Mouse (Mus musculus): ENCODE data around the gene Gm11985. TPM values are rescaled to one million over a fixed set of nuclear protein-coding genes. Genes with fewer than 3 reads are reported as not detected.
A peak's percentile ranks its signal among the peaks of the same experiment; 100 is the strongest.

Gm11985 gene
- polyA plus RNA-seq, 1 experiment from 2014 or later, result not detected

DNA sequence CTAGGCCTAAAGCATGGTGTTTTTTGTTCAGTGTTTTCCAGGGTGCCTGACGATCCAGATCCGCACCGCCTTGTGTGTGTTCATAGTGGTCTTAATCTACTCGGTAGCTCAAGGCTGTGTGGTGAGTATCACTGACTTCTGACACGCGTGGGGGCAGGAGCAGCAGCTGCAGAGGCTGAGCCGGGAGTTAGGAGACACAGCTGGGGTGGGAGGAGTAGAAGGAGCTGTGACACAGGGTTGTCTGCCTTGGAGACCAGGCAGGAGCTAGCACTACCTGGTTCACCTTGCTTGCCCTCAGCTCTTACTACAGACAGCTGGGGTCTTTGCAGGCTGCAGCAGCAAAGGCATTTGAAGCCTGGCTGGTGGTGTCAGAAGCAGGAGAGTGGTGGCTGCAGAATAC is 38.9 kb downstream of the Gm11985 start:
- no peaks in the 10 kb centered on the region for H3K36me3 ChIP-seq
- ATAC-seq, result no peak
- no peak overlapping the region for H3K4me2 ChIP-seq
- H3K27me3 ChIP-seq (replicated peaks), result no peaks in the 10 kb centered on the region
- no peak overlapping the region for H3K9ac ChIP-seq
- H3K4me1 ChIP-seq, result no peaks in the 10 kb centered on the region
- no peak overlapping the region for H3K4me3 ChIP-seq
- no peaks in the 10 kb centered on the region for H3K9me3 ChIP-seq (replicated peaks)
- no peak overlapping the region for H3K27ac ChIP-seq
- WGBS (ENCODE audit: insufficient replicate concordance), result 62% methylated on average over 7 of the region's 7 CpGs

DNA sequence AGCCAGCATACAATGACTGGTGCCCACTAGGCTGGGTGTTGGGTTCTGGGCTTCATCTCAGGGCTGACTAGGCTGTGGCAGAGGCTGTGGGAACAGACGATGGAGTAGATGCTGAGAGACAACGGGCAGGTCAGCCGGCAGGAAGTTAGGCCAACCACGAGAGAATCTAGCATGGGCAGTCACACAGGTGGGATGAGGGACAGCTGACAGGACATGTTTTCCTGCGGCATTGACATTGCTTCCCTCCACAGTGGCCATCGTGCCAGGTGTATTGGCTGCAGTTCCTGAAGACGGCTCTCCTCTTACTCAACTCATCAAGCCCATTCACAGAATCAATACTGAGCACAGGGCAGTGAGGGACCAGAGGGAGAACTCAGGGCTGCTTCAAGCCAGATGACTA is 40.4 kb downstream of the Gm11985 start:
- Histone ChIP-seq H3K9me3 (replicated peaks) (no peaks in the 10 kb centered on the region), H3K9ac (no peak overlapping the region), H3K4me2 (no peak overlapping the region), H3K27ac (no peak overlapping the region), H3K4me1 (no peaks in the 10 kb centered on the region), H3K36me3 (no peaks in the 10 kb centered on the region), H3K27me3 (replicated peaks) (no peaks in the 10 kb centered on the region), H3K4me3 (no peak overlapping the region)
- WGBS (ENCODE audit: insufficient replicate concordance), result 62% methylated on average over 7 of the region's 7 CpGs
- ATAC-seq, result no peak

DNA sequence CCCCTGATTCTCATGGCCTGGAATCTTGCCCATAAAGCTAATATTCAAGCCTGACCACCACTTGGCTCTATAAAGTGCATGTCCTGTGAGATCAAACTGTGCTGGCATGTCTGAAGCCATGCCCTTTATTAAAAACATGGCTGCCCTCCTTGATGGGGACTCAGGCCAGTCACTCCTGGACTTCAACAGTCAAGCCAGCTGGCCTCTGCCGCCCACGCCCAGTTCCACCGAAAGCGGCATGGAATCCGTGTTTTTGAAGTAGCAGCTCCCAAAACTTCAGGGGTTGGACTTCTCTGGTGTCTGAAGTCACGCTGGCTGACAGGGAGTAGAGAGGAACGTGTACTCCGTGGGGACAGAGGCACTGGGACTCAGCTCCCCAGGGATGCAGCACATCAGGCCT is 40.8 kb downstream of the Gm11985 start:
- H3K4me1 ChIP-seq, result no peaks in the 10 kb centered on the region
- no peak overlapping the region for H3K27ac ChIP-seq
- H3K27me3 ChIP-seq (replicated peaks), result no peaks in the 10 kb centered on the region
- no peak overlapping the region for H3K9ac ChIP-seq
- H3K4me2 ChIP-seq, result no peak overlapping the region
- H3K36me3 ChIP-seq, result no peaks in the 10 kb centered on the region
- H3K4me3 ChIP-seq, result no peak overlapping the region
- ATAC-seq, result no peak
- no peaks in the 10 kb centered on the region for H3K9me3 ChIP-seq (replicated peaks)
- WGBS (ENCODE audit: insufficient replicate concordance), result 74% methylated on average over 8 of the region's 8 CpGs

DNA sequence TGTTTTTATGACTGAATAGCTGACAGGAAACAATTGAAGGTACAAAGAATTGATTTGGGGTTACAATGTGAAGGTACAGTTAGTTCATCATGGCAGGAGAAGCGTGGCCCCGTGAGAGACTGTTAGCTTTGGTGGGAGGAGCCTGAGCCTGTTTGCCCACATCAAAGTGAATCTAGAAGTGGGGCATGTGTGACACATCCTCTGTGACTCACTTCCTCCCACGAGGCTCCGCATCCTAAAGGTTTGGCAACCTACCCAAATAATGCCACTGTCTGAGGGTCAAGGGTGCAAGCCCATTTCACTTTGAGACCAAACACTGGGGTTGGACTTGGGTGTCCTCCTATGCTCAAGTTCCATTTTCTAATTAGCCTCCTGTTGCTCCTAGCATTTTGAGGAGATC is 43.1 kb downstream of the Gm11985 start:
- Histone ChIP-seq H3K27me3 (replicated peaks) (no peaks in the 10 kb centered on the region), H3K4me1 (no peaks in the 10 kb centered on the region), H3K36me3 (no peaks in the 10 kb centered on the region), H3K27ac (no peak overlapping the region), H3K4me2 (no peak overlapping the region), H3K9me3 (replicated peaks) (no peaks in the 10 kb centered on the region), H3K9ac (no peak overlapping the region), H3K4me3 (no peak overlapping the region)
- peak; percentile 33; the same call in 1 of the 2 replicates for ATAC-seq
- 20% methylated on average over 4 of the region's 4 CpGs for WGBS (ENCODE audit: insufficient replicate concordance)

DNA sequence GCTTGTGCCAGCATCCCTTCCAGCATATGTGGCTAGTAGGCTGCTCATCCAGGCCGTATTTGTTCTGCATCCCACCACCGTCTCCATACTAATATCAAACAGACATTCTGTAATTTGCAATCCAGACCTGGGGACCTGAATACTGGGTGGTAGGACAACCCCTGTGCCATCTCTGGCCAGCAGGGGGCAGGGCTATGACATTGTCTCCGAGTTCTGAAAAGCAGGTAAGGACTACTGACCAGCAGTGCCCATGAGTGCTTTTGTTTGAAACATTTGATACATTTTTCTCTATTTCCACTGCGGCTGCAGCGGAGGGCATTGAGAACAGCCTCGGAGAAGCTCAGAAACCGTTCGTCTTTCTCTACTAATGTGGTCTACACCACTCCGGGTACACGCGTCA is 44.0 kb downstream of the Gm11985 start:
- Histone ChIP-seq H3K4me3 (no peak overlapping the region), H3K27me3 (replicated peaks) (no peaks in the 10 kb centered on the region), H3K27ac (no peak overlapping the region), H3K9ac (no peak overlapping the region), H3K4me1 (no peaks in the 10 kb centered on the region), H3K4me2 (no peak overlapping the region), H3K36me3 (no peaks in the 10 kb centered on the region), H3K9me3 (replicated peaks) (no peaks in the 10 kb centered on the region)
- 75% methylated on average over 11 of the region's 11 CpGs for WGBS (ENCODE audit: insufficient replicate concordance)
- no peak for ATAC-seq

DNA sequence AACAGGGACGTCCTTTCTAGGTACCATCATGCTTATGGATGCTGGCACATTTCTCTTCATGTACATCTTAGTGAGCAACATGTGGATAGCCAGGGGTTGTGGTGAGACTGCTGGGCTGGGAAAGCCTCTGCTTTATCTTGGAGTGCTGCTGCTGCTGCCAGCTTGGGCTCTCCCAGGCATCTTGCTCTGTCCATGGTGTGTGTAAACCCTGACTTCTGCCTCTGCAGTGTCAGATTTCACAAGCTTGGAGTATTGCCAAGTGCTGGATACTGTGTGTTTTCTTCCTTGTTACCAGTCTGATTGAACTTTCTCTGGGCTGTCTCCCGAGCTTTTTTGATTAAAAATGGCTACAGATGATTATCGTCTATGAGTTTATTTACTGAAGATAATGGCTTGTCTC is 45.6 kb downstream of the Gm11985 start:
- ATAC-seq, result peak; percentile 35; the same call in 1 of the 2 replicates
- Histone ChIP-seq H3K4me2 (no peak overlapping the region), H3K36me3 (no peaks in the 10 kb centered on the region), H3K9me3 (replicated peaks) (no peaks in the 10 kb centered on the region), H3K27ac (no peak overlapping the region), H3K4me3 (no peak overlapping the region), H3K27me3 (replicated peaks) (no peaks in the 10 kb centered on the region), H3K9ac (no peak overlapping the region), H3K4me1 (peaks cover 4% of the 10 kb centered on the region; the same call in 1 of the 2 replicates)
- WGBS (ENCODE audit: insufficient replicate concordance), result 56% methylated on average over 3 of the region's 3 CpGs

DNA sequence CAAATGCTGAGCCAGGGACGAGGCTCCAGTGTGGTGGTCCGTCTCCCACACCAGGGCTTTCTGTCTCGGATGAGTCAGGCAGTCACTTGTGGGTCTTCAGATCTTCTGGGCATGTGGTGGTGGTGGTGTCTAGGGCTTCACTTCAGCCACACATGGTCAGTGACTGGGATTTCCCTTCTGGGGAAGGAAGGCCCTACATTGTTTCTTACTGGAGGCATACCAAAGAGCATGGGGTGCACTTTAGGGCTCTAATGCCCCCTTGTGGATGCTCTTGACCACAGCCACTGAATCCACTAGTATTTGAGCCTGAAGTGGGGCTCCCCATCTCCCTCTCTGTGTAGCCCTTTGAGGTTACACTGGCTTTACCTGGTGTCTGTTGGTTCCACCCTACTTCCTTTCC is 47.9 kb downstream of the Gm11985 start:
- WGBS (ENCODE audit: insufficient replicate concordance), result 73% methylated on average over 3 of the region's 3 CpGs

DNA sequence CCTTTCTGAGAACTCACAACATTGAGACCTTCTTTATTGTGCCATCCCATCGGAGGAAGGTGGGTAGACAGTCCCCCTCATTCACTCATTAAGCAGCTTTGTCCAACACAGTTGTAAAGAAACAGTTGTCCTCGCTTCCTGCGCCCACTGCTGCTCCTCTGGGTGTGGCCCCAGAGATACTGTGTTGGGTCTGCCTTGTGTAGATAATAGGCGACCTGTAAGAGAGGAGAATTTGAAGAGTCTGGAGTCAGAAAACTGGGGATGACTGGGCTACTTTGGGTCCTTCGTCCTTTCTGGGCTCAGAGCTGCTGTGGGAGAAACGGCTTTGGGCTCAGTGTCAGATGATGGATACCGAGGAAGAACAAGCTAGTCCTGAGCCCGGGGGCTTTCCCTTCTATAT is 50.0 kb downstream of the Gm11985 start:
- Histone ChIP-seq H3K27ac (peak overlapping the region; percentile 49; the same call in 1 of the 2 replicates), H3K4me3 (no peak overlapping the region), H3K36me3 (no peaks in the 10 kb centered on the region), H3K9me3 (replicated peaks) (no peaks in the 10 kb centered on the region), H3K27me3 (replicated peaks) (no peaks in the 10 kb centered on the region), H3K4me2 (0 out of 2 replicates have a peak overlapping the region, but pooled peaks have one; percentile 3), H3K9ac (no peak overlapping the region), H3K4me1 (peaks cover 7% of the 10 kb centered on the region)
- WGBS (ENCODE audit: insufficient replicate concordance), result 58% methylated on average over 8 of the region's 8 CpGs
- peak; percentile 77 for ATAC-seq

More for the DNA sequence above, 47.9 kb downstream of the Gm11985 start:
- Histone ChIP-seq H3K9me3 (replicated peaks) (no peaks in the 10 kb centered on the region), H3K4me3 (no peak overlapping the region), H3K36me3 (no peaks in the 10 kb centered on the region), H3K27ac (no peak overlapping the region), H3K9ac (no peak overlapping the region), H3K4me1 (peaks cover 7% of the 10 kb centered on the region), H3K4me2 (no peak overlapping the region), H3K27me3 (replicated peaks) (no peaks in the 10 kb centered on the region)
- ATAC-seq, result no peak

DNA sequence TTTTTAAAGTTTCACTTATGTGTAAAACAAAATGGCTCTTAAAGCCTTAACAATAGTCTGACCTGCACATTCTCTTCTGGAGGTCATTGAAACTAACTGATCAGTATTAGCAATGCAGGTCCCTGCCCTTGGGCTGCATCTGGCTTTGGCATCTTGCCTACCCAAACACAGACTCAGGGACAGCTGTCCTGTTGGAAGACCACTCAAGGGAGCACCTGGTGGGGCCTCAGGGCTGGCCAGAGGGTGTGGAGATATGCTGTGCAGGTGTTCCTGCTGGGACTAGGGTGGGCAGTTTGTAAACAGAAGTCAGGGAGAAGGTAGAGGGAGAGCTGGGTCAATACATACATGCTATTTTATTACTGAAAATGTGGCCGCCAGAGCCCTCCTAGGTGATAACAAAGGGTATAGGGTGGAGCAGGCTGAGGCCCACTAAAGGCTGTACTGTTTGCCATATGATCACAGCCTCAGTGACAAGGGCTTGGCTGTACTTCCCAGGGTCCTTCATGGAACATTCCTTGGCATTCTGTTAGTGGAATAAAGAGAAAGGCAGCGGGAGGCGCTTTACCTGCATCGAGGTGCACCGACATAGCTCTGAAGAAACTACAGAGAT is 52.0 kb downstream of the Gm11985 start:
- Histone ChIP-seq H3K36me3 (no peaks in the 10 kb centered on the region), H3K4me1 (peaks cover 7% of the 10 kb centered on the region), H3K4me3 (no peak overlapping the region), H3K9me3 (replicated peaks) (no peaks in the 10 kb centered on the region), H3K27me3 (replicated peaks) (no peaks in the 10 kb centered on the region), H3K9ac (no peak overlapping the region), H3K27ac (no peak overlapping the region), H3K4me2 (no peak overlapping the region)
- WGBS (ENCODE audit: insufficient replicate concordance), result 77% methylated on average over 5 of the region's 5 CpGs
- ATAC-seq, result no peak

DNA sequence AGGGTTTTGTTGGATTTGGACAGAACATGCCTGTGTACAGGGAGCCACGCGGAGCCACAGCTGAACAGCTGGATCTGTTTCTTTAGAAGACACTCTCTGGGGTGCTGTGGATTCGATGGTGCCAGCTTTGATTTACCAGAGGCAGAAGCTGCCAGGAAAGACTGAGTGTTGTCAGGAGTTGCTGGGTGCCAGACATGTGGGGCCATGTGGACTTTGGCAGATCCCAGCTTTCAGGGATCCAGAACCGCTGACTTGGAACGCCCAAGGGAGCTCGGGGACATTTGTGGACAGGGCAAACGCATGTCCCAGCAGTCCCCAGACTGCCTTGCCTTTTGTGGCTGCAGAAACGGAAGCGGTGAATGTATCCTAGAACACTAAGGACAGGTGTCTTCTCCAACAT is 52.6 kb downstream of the Gm11985 start:
- Histone ChIP-seq H3K4me3 (no peak overlapping the region), H3K27me3 (replicated peaks) (no peaks in the 10 kb centered on the region), H3K4me1 (peaks cover 7% of the 10 kb centered on the region), H3K4me2 (no peak overlapping the region), H3K27ac (no peak overlapping the region), H3K9me3 (replicated peaks) (no peaks in the 10 kb centered on the region), H3K36me3 (no peaks in the 10 kb centered on the region), H3K9ac (no peak overlapping the region)
- ATAC-seq, result no peak
- 66% methylated on average over 9 of the region's 9 CpGs for WGBS (ENCODE audit: insufficient replicate concordance)

DNA sequence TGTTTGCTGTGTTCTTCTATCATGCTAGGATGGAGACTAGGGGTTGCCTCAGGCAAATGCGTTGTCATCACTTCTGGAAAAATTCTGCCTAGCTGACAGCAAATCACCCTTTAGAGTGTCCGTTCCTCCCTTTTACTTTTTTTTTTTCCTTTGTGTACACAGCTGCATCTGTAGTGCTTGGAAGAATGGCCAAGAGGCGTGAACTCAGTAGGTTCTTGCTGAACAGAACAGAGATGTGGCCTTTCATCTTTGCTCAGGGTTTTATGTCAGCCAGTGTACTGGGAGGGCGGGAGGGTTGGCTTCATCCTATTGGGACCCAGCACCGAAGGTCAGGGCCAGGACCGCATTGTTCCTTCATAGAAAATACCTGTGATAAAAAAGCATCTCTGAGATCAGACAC is 53.1 kb downstream of the Gm11985 start:
- no peak for ATAC-seq
- 69% methylated on average over 6 of the region's 6 CpGs for WGBS (ENCODE audit: insufficient replicate concordance)
- no peaks in the 10 kb centered on the region for H3K9me3 ChIP-seq (replicated peaks)
- H3K4me2 ChIP-seq, result no peak overlapping the region
- H3K4me1 ChIP-seq, result peaks cover 7% of the 10 kb centered on the region
- no peak overlapping the region for H3K9ac ChIP-seq
- no peak overlapping the region for H3K4me3 ChIP-seq
- no peaks in the 10 kb centered on the region for H3K36me3 ChIP-seq
- H3K27ac ChIP-seq, result no peak overlapping the region
- H3K27me3 ChIP-seq (replicated peaks), result no peaks in the 10 kb centered on the region

DNA sequence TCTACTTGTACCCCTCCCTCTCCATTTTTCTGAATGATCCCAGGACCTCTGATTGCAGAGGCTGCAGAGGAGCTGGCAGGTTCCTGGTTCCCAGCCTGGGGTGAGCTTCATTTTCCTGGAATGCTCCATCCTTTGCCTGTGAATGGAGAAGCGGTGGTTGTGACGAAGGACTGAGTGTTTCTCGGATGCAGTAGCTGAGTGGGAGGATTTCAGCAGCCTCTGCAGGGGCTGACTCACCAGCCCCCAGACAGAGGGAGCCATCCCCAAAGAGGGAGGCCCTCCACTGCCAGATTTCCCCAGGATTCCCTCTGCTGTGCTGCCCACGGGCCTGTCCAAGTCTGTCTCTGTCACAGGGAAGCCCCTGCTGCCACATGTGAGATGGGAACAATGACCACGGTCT is 54.0 kb downstream of the Gm11985 start:
- 70% methylated on average over 5 of the region's 5 CpGs for WGBS (ENCODE audit: insufficient replicate concordance)
- Histone ChIP-seq H3K9ac (no peak overlapping the region), H3K9me3 (replicated peaks) (no peaks in the 10 kb centered on the region), H3K4me2 (no peak overlapping the region), H3K27me3 (replicated peaks) (no peaks in the 10 kb centered on the region), H3K4me3 (no peak overlapping the region), H3K36me3 (no peaks in the 10 kb centered on the region), H3K27ac (no peak overlapping the region), H3K4me1 (peaks cover 7% of the 10 kb centered on the region)
- ATAC-seq, result no peak

DNA sequence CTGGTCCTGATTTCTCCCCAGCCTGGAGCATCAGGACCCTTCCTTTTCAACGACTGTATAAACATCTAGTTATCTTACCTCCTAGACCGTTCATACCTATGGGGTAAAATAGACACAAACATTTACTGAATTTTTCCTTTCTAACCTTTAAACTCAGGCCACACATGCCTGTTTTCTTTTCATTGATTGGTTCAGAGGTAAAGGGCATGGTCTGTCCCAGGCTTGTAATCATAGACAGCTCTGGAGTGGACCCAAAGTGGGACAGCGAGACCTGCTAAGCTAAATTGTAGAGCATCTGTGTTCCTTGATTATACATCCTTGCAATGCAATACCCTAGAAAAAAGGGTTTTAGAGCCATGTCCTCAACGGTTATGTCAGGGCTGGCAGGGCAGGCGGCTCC is 54.6 kb downstream of the Gm11985 start:
- no peak overlapping the region for H3K9ac ChIP-seq
- H3K4me3 ChIP-seq, result no peak overlapping the region
- ATAC-seq, result no peak
- H3K4me1 ChIP-seq, result peaks cover 7% of the 10 kb centered on the region
- no peak overlapping the region for H3K27ac ChIP-seq
- H3K4me2 ChIP-seq, result no peak overlapping the region
- H3K27me3 ChIP-seq (replicated peaks), result no peaks in the 10 kb centered on the region
- no peaks in the 10 kb centered on the region for H3K9me3 ChIP-seq (replicated peaks)
- 67% methylated on average over 5 of the region's 5 CpGs for WGBS (ENCODE audit: insufficient replicate concordance)
- no peaks in the 10 kb centered on the region for H3K36me3 ChIP-seq
